Mouse (Mus musculus) left cerebral cortex, adult 9 months (tissue): ENCODE measurements around the gene Egfl8.

Experiments
- DNase-seq, 2 experiments: peaks; one replicate each; pipeline ENCODE4 v3.0.0; 2022; ENCODE audit warnings: low spot score in 2 of 2

The Egfl8 gene

GRCm38 (mm10) chr17:34648141-34648890 lies 32.5 kb upstream of the Egfl8 start:
- DNase-seq: no peak

GRCm38 (mm10) chr17:34646906-34647787 lies 31.4 kb upstream of the Egfl8 start, which contains the start of gene Atf6b:
Atf6b (plus strand) TSS chr17:34647146.
- peak; percentile 97 to 98 for DNase-seq

DNA sequence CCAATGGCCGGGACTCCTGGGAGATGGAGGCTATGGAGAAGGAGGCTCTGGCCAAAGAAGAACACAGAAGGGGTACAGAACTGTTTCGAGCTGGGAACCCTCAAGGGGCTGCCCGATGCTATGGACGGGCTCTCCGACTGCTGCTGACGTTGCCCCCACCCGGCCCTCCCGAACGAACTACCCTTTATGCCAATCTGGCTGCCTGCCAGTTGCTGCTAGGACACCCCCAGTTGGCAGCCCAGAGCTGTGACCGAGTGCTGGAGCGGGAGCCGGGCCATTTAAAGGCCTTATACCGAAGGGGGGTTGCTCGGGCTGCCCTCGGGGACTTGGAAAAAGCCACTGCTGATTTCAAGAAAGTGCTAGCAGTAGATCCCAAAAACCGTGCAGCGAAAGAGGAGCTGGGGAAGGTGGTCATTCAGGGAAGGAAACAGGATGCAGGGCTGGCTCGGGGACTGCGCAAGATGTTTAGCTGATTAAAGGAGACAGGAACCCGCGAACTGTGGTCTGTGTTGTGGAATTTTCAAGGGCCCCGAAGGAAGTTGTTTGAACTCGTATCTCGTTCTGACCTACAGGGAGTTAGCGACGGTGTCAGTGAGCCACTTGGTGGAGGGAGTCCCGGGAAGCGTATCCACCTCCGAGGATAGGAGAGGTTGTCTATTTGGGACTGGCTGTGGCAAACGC lies 30.2 kb upstream of the Egfl8 start:
- DNase-seq: no peak

GRCm38 (mm10) chr17:34645256-34645829 lies 29.6 kb upstream of the Egfl8 start:
- DNase-seq: no peak

- peak; percentile 95 to 99 for DNase-seq
Observed at GRCm38 (mm10) chr17:34644608-34645007, 28.8 kb upstream of the Egfl8 start, which contains the start of gene Fkbpl. Fkbpl (plus strand) TSS chr17:34644764.

GRCm38 (mm10) chr17:34643944-34644343 lies 28.2 kb upstream of the Egfl8 start:
- DNase-seq: no peak

DNA sequence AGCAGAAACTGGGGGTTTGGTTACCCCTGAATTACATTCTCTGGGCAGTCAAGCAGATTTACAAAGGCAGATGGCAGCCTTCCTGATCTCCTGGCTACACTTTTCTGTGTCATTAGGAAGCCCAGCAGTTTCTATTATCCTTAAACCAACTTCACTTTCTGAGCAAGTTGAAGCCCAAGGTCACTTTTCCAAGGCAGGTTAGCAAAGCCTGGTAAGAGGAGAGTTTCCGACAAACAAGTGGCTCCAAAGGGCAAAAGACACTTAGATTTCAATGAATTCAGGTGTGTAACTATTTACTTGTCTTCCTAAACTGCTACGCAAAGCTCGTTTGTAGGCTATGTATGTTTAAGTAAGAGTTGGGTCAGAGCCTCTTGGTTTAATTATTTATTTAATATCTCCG lies 27.6 kb upstream of the Egfl8 start:
- DNase-seq: no peak

- no peak for DNase-seq
Observed at GRCm38 (mm10) chr17:34641945-34642344, 26.2 kb upstream of the Egfl8 start.

- DNase-seq: no peak
Observed at GRCm38 (mm10) chr17:34640778-34641601, 25.2 kb upstream of the Egfl8 start.

GRCm38 (mm10) chr17:34639461-34640255 lies 23.9 kb upstream of the Egfl8 start:
- no peak for DNase-seq

- no peak for DNase-seq
Observed at GRCm38 (mm10) chr17:34637459-34637858, 21.7 kb upstream of the Egfl8 start.

DNA sequence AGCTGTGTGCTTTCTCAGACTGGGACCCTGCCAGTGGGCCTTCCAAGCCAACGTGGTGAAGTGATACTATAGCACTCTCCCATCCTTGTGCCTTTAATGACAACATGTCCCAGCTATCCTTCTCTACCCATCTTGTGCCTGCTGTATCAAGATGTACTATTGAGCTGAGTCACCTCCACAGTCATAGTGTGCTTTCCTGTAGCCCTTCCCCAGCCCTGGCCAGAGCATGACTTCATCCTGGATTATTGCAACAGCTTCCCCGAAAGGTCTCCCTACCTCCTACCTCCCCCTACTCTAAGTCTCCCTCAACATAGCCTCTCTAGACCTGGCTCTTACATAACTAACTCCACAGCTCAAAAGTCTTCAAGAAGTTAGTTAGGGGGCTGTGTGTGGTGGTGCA lies 19.9 kb upstream of the Egfl8 start:
- no peak for DNase-seq

- peak; percentile 89 to 90 for DNase-seq
Observed at GRCm38 (mm10) chr17:34632261-34632691, 16.5 kb upstream of the Egfl8 start.

DNA sequence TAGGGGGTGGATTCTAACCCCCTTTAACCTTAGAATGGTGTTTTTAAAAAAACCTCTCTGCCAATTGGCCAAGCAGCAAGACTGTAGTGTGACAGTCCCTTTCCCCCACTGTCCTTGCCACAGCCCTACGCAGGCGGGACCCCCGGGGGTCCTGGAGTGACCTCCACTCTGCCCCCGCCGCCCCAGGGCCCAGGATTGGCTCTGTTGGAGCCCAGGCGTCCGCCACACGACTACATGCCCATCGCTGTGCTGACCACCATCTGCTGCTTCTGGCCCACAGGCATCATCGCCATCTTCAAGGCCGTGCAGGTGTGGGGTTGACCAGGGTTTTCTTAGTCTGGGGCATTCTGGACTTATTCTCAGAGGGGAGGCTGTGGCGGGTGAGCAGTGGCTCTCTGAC lies 15.9 kb upstream of the Egfl8 start:
- DNase-seq: no peak

GRCm38 (mm10) chr17:34630761-34631301 lies 15.1 kb upstream of the Egfl8 start:
- no peak for DNase-seq

DNA sequence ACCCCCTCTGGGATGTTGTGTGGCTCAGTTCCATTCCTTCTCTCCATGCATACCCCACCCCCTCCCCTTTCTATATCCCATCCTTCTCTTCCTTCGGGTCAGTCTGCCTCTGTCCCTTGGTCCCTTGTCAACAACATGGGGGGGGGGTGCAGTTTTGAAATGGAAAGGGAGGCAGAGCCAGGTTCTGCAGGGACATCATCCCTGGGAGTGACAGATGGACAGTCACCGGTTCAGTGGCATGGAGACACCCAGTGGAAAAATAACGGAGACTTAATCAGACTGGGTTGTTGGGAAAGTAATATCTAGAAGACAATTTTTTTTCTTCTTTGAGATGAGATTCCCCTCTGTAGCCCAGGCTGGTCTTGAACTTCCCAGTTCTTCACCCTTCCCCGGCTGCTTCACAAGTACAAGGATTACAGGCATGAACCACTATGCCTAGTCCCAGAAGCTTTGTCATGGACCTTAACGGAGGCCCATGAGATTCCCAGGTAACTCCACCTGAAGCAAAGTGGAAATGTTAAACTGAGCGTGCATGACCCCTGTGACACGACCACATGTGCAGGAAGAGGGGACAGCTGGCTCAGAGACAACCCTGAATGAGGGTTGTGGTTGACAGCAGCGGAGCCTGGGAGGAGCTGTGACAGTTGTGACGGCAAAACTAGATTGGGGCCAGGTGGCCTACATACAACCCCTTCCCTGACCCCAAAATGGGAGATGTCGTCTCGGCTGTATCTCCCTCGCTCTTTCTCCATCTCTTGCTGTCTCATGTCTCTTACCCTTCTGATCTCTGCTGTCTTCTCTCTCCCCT lies 14.2 kb upstream of the Egfl8 start:
- DNase-seq: no peak

- DNase-seq: peak in 1 of 2 experiments; percentile 75
Observed at GRCm38 (mm10) chr17:34629221-34629751, 13.5 kb upstream of the Egfl8 start, which contains the start of gene Prrt1. Prrt1 (plus strand) TSS chr17:34629533.

DNA sequence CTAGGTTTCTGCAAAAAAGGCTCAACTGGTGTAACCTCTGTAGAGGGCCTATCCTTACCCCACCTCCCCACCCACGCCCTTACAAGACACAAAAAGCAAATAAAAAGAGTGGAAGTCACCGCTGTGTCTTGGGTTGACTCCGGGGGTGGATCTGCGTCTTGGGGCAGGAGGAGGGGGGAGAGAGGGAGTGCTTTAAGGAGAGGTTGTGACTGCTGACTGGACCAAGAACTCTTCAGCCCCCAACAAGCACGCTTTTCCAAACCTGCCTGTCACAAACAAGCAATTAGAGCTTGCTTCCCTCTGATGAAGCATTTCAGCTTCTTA lies 12.8 kb upstream of the Egfl8 start:
- no peak for DNase-seq
